21 mouse cellular contexts compared by ENCODE assay signal in genomic region chr15:86383278-86383677, GRCm38 (mm10).
DNase-seq lines count a peak whose midpoint lies in the region; ATAC-seq and TF ChIP-seq lines count a peak whose summit lies in the region.
"Had no signal": no experiment of that assay in that cellular context is flagged by ENCODE, and none has a peak within 500 bp of the region (broad histone marks: within the 10 kb centered on the region; RNA-seq: fewer than 3 reads in every experiment).

No protein-coding gene starts in this region.

- H3K4me2 ChIP-seq in forebrain, postnatal 0 days (ENCODE audit: low read depth) = no peak overlapping the region
- no peak overlapping the region for H3K4me2 ChIP-seq in hindbrain, postnatal 0 days (ENCODE audit: low read depth, low read length)
- no peak overlapping the region for H3K4me2 ChIP-seq in hindbrain, embryonic 11.5 days (replicated peaks; ENCODE audit: low read depth, low read length)
- no peak overlapping the region for H3K4me2 ChIP-seq in forebrain, embryonic 14.5 days (ENCODE audit: low read length)
- H3K4me2 ChIP-seq: embryonic facial prominence, embryonic 12.5 days; embryonic facial prominence, embryonic 15.5 days; heart, embryonic 11.5 days had no signal

- no peak for ATAC-seq in forebrain, postnatal 0 days
- ATAC-seq in hindbrain, postnatal 0 days = no peak
- no peak for ATAC-seq in hindbrain, embryonic 11.5 days (ENCODE audit: low FRiP score)
- ATAC-seq in forebrain, embryonic 14.5 days = no peak
- ATAC-seq: activated CD4-positive, CD25-positive, alpha-beta regulatory T cell, adult 4 months; intestine, postnatal 0 days had no signal

- no peak overlapping the region for H3K9ac ChIP-seq in forebrain, postnatal 0 days
- H3K9ac ChIP-seq in hindbrain, postnatal 0 days (replicated peaks; ENCODE audit: low read length) = no peak overlapping the region
- no peak overlapping the region for H3K9ac ChIP-seq in hindbrain, embryonic 11.5 days (ENCODE audit: low read depth, low read length)
- H3K9ac ChIP-seq in forebrain, embryonic 14.5 days (ENCODE audit: low read length) = no peak overlapping the region
- H3K9ac ChIP-seq: embryonic facial prominence, embryonic 12.5 days; embryonic facial prominence, embryonic 15.5 days had no signal

- no peak overlapping the region for H3K4me3 ChIP-seq in forebrain, embryonic 10.5 days
- no peak overlapping the region for H3K4me3 ChIP-seq in forebrain, postnatal 0 days (ENCODE audit: low read depth, low read length)
- no peak overlapping the region for H3K4me3 ChIP-seq in hindbrain, postnatal 0 days (ENCODE audit: low read length)
- H3K4me3 ChIP-seq in hindbrain, embryonic 11.5 days (ENCODE audit: low read depth, low read length) = no peak overlapping the region
- H3K4me3 ChIP-seq in forebrain, embryonic 14.5 days (ENCODE audit: low read depth, low read length) = no peak overlapping the region
- H3K4me3 ChIP-seq: embryonic facial prominence, embryonic 12.5 days; embryonic facial prominence, embryonic 15.5 days had no signal

- no peak for TF ChIP-seq CTCF in forebrain, postnatal 0 days (IDR thresholded peaks at IDR 0.05; ENCODE audit: low read depth)
- TF ChIP-seq CTCF in hindbrain, postnatal 0 days (IDR thresholded peaks at IDR 0.05; ENCODE audit: low read depth) = no peak

- no peak for DNase-seq in forebrain, embryonic 10.5 days (ENCODE audit: extremely low spot score, low spot score)
- DNase-seq in forebrain, postnatal 0 days = no peak
- DNase-seq in hindbrain, postnatal 0 days (ENCODE audit: low spot score) = no peak
- no peak for DNase-seq in hindbrain, embryonic 11.5 days (ENCODE audit: low spot score)
- peak; percentile 46 for DNase-seq in forebrain, embryonic 14.5 days (ENCODE audit: low spot score)
- no peak for DNase-seq in right cerebral cortex, postnatal 36 days (ENCODE audit: low spot score in 2 of 2)
- DNase-seq in gastrocnemius, adult 8-10 months (ENCODE audit: low spot score in 2 of 2) = no peak
- DNase-seq in layer of hippocampus, adult 9-11 months = no peak
- DNase-seq: adrenal gland, adult 8-10 months; adrenal gland, postnatal 25 days; cerebellum, adult 18-20 months; cerebellum, adult 9-10 months; cerebellum, postnatal 14 days; gastrocnemius, postnatal 14 days; heart, adult 11 months; kidney, adult 2 months had no signal

- H3K27me3 ChIP-seq in forebrain, embryonic 10.5 days (ENCODE audit: poor library complexity, severe bottlenecking) = no peaks in the 10 kb centered on the region
- no peaks in the 10 kb centered on the region for H3K27me3 ChIP-seq in forebrain, postnatal 0 days (ENCODE audit: insufficient read depth, low read length)
- H3K27me3 ChIP-seq in hindbrain, postnatal 0 days (ENCODE audit: insufficient read depth, low read length) = no peaks in the 10 kb centered on the region
- no peaks in the 10 kb centered on the region for H3K27me3 ChIP-seq in hindbrain, embryonic 11.5 days (ENCODE audit: control insufficient read depth, insufficient read depth, low read length)
- H3K27me3 ChIP-seq in forebrain, embryonic 14.5 days (replicated peaks; ENCODE audit: control insufficient read depth, insufficient read depth, low read length) = no peaks in the 10 kb centered on the region
- H3K27me3 ChIP-seq: embryonic facial prominence, embryonic 12.5 days; embryonic facial prominence, embryonic 15.5 days had no signal

- H3K9me3 ChIP-seq in forebrain, embryonic 10.5 days = no peaks in the 10 kb centered on the region
- H3K9me3 ChIP-seq in forebrain, postnatal 0 days (ENCODE audit: low read length) = no peaks in the 10 kb centered on the region
- no peaks in the 10 kb centered on the region for H3K9me3 ChIP-seq in hindbrain, postnatal 0 days (ENCODE audit: low read length)
- H3K9me3 ChIP-seq in hindbrain, embryonic 11.5 days (ENCODE audit: control insufficient read depth, low read length) = no peaks in the 10 kb centered on the region
- H3K9me3 ChIP-seq in forebrain, embryonic 14.5 days (replicated peaks; ENCODE audit: control insufficient read depth, low read length) = no peaks in the 10 kb centered on the region
- H3K9me3 ChIP-seq: embryonic facial prominence, embryonic 12.5 days; embryonic facial prominence, embryonic 15.5 days had no signal

- no peaks in the 10 kb centered on the region for H3K36me3 ChIP-seq in forebrain, embryonic 10.5 days (replicated peaks)
- H3K36me3 ChIP-seq in forebrain, postnatal 0 days (ENCODE audit: insufficient read depth) = no peaks in the 10 kb centered on the region
- H3K36me3 ChIP-seq in hindbrain, postnatal 0 days (ENCODE audit: insufficient read depth, low read length) = no peaks in the 10 kb centered on the region
- H3K36me3 ChIP-seq in hindbrain, embryonic 11.5 days (ENCODE audit: control insufficient read depth, insufficient read depth, low read length) = no peaks in the 10 kb centered on the region
- no peaks in the 10 kb centered on the region for H3K36me3 ChIP-seq in forebrain, embryonic 14.5 days (ENCODE audit: control insufficient read depth, insufficient read depth, low read length)
- H3K36me3 ChIP-seq: embryonic facial prominence, embryonic 12.5 days; embryonic facial prominence, embryonic 15.5 days had no signal

- H3K4me1 ChIP-seq in forebrain, embryonic 10.5 days = peaks cover 16% of the 10 kb centered on the region
- no peaks in the 10 kb centered on the region for H3K4me1 ChIP-seq in forebrain, postnatal 0 days (ENCODE audit: insufficient read depth)
- 0 out of 2 replicates have a peak, but pooled peaks cover 4% of the 10 kb centered on the region for H3K4me1 ChIP-seq in hindbrain, postnatal 0 days (ENCODE audit: insufficient read depth, low read length)
- no peaks in the 10 kb centered on the region for H3K4me1 ChIP-seq in hindbrain, embryonic 11.5 days (replicated peaks; ENCODE audit: control insufficient read depth, insufficient read depth, low read length)
- H3K4me1 ChIP-seq in forebrain, embryonic 14.5 days (ENCODE audit: control insufficient read depth, insufficient read depth, low read length) = no peaks in the 10 kb centered on the region; the same call in 1 of the 2 replicates
- H3K4me1 ChIP-seq: embryonic facial prominence, embryonic 12.5 days had no signal

- peak overlapping the region; percentile 49 for H3K27ac ChIP-seq in forebrain, embryonic 10.5 days
- no peak overlapping the region for H3K27ac ChIP-seq in forebrain, postnatal 0 days (ENCODE audit: low read depth, low read length)
- peak overlapping the region; percentile 54; the same call in 1 of the 2 replicates for H3K27ac ChIP-seq in hindbrain, postnatal 0 days
- no peak overlapping the region for H3K27ac ChIP-seq in hindbrain, embryonic 11.5 days (ENCODE audit: low read depth, low read length)
- no peak overlapping the region for H3K27ac ChIP-seq in forebrain, embryonic 14.5 days (ENCODE audit: low read depth, low read length)
- H3K27ac ChIP-seq: embryonic facial prominence, embryonic 12.5 days; embryonic facial prominence, embryonic 15.5 days had no signal

- 65% methylated on average over 5 of the region's 5 CpGs for WGBS in forebrain, embryonic 10.5 days
- 24% methylated on average over 5 of the region's 5 CpGs for WGBS in forebrain, postnatal 0 days
- 52% methylated on average over 5 of the region's 5 CpGs for WGBS in hindbrain, postnatal 0 days
- WGBS in hindbrain, embryonic 11.5 days = 53% methylated on average over 5 of the region's 5 CpGs
- WGBS in forebrain, embryonic 14.5 days = 14% methylated on average over 5 of the region's 5 CpGs

Comparison
In these comparisons a context has a peak if more than half of its experiments do, and no peak if none do; other contexts are left out.
1. H3K27ac ChIP-seq: peak in forebrain, embryonic 10.5 days (single experiment) and hindbrain, postnatal 0 days (single experiment); none in forebrain, postnatal 0 days (single experiment), hindbrain, embryonic 11.5 days (single experiment) and forebrain, embryonic 14.5 days (single experiment).